Mouse (Mus musculus) embryonic facial prominence, embryonic 15.5 days (tissue): ENCODE results near the gene Vpreb1. TPM values are rescaled to one million over a fixed set of nuclear protein-coding genes. Genes with fewer than 3 reads are reported as not detected.

ENCODE experiments used
- ATAC-seq: fragments of 200-750 bp; cut with Nextera tagmentation; 2 replicates; pipeline ENCODE4 v1.8.0; 2017; ENCODE audit warnings: low read depth, moderate TSS enrichment; ENCODE audit not compliant: insufficient number of reproducible peaks, low FRiP score, low TSS enrichment
- H3K27ac ChIP-seq: fragments of 300-500 bp; sonication (generic); replicated peaks from 2 replicates; pipeline ENCODE4 v1.5.1; 2015; ENCODE audit warnings: mild to moderate bottlenecking, inconsistent platforms
- H3K27me3 ChIP-seq: fragments of 300-500 bp; sonication (generic); 2 replicates; pipeline ENCODE4 v1.6.1; 2015; ENCODE audit warnings: inconsistent platforms
- H3K36me3 ChIP-seq: fragments of 300-500 bp; sonication (generic); 2 replicates; pipeline ENCODE4 v1.6.1; 2015; ENCODE audit warnings: mild to moderate bottlenecking, inconsistent platforms
- H3K4me1 ChIP-seq: fragments of 300-500 bp; sonication (generic); 2 replicates; pipeline ENCODE4 v1.6.1; 2015; ENCODE audit warnings: inconsistent platforms
- H3K4me2 ChIP-seq: fragments of 300-500 bp; sonication (generic); replicated peaks from 2 replicates; pipeline ENCODE4 v1.6.1; 2015; ENCODE audit warnings: mild to moderate bottlenecking, inconsistent platforms
- H3K4me3 ChIP-seq: fragments of 300-500 bp; sonication (generic); replicated peaks from 2 replicates; pipeline ENCODE4 v1.5.1; 2015; ENCODE audit warnings: mild to moderate bottlenecking, inconsistent platforms
- H3K9ac ChIP-seq: fragments of 300-500 bp; sonication (generic); 2 replicates; pipeline ENCODE4 v1.6.1; 2015; ENCODE audit warnings: inconsistent platforms
- H3K9me3 ChIP-seq: fragments of 300-500 bp; sonication (generic); replicated peaks from 2 replicates; pipeline ENCODE4 v1.6.1; 2016; ENCODE audit warnings: inconsistent platforms
- WGBS: fragments of 180-500 bp; shearing (Covaris S2); methylation state at CpG from one replicate; pipeline ENCODE4 v1.1.7; 2015; 5-methylcytosine and 5-hydroxymethylcytosine counted together
- polyA plus RNA-seq: library from polyadenylated mRNA; unstranded; fragments of >200 nt; fragmentation: Nextera tagmentation; extraction: Ambion mirVana; gene quantifications from 2 replicates; pipeline ENCODE4 v1.2.1, GENCODE M21; 2015

Vpreb1 gene
- polyA plus RNA-seq: 2.9 and 3.1 TPM in 2 replicates

DNA sequence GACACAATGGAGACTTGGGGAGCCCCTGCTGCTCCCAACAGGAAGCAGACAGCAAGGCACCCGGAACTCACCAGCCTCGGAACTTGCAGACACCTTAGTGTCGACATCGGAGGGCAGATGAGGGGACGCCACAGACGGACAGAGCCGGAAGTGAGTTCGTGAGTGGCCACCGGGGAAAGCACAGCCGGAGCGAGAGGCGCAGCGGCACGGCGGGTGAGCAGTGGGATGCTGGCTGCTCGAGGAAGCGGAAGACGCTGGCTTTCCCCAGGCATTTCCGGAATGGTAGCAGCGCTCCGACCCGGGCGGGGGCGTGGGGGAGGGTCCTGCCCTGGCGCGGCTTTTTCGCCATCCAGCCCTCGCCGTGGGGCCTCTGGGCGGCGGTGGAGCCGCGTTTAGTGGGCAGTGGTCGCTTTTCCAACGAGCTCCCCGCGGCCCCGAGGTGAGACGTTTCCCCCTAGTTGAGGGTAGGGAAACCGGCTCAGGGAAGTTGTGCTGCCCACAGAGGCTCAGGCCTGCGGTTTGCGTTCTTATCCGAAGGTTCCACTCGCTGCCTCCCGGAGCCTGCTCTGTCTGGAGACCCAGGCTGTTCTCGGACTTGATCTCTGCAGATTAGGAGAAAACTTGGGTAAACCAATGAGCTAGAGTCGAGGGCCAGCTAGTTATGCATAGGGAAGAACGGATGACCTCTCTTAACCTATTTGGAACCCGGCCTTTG is at the start of gene Vpreb1, which contains the start of gene Top3b:
Gene Vpreb1, minus strand, starts transcription at position 227 of the 715 bp plus-strand sequence.
Gene Top3b, plus strand, starts transcription at position 120 of the 715 bp plus-strand sequence.
- no peaks in the 10 kb centered on the region for H3K9me3 ChIP-seq
- peak within 1 kb of the TSS; percentile 62 for H3K4me2 ChIP-seq
- under 1% methylated on average over 49 of the region's 49 CpGs for WGBS
- H3K4me1 ChIP-seq: peaks cover 10% of the 10 kb centered on the region
- H3K27me3 ChIP-seq: no peaks in the 10 kb centered on the region
- ATAC-seq: peak; percentile 94
- peak within 1 kb of the TSS; percentile 96 for H3K27ac ChIP-seq
- peaks cover 7% of the 10 kb centered on the region for H3K36me3 ChIP-seq
- H3K9ac ChIP-seq: peak within 1 kb of the TSS; percentile 91
- H3K4me3 ChIP-seq: peak within 1 kb of the TSS; percentile 77

- WGBS: 90% methylated on average over 7 of the region's 7 CpGs
- Histone ChIP-seq H3K27ac (no peak overlapping the region), H3K9ac (no peak overlapping the region), H3K4me1 (0 out of 2 replicates have a peak, but pooled peaks cover 4% of the 10 kb centered on the region), H3K27me3 (no peaks in the 10 kb centered on the region), H3K4me2 (no peak overlapping the region), H3K36me3 (peaks cover 70% of the 10 kb centered on the region), H3K4me3 (no peak overlapping the region), H3K9me3 (no peaks in the 10 kb centered on the region)
- no peak for ATAC-seq
Observed at GRCm38 (mm10) chr16:16918441-16919117, 47.9 kb upstream of the Vpreb1 start.

GRCm38 (mm10) chr16:16913440-16913839 is 42.8 kb upstream of the Vpreb1 start:
- H3K4me1 ChIP-seq: 0 out of 2 replicates have a peak, but pooled peaks cover 10% of the 10 kb centered on the region
- WGBS: 65% methylated on average over 1 of the region's 1 CpGs
- no peak overlapping the region for H3K4me2 ChIP-seq
- no peak for ATAC-seq
- H3K9me3 ChIP-seq: no peaks in the 10 kb centered on the region
- H3K36me3 ChIP-seq: peaks cover 71% of the 10 kb centered on the region
- H3K4me3 ChIP-seq: no peak overlapping the region
- no peaks in the 10 kb centered on the region for H3K27me3 ChIP-seq
- H3K27ac ChIP-seq: no peak overlapping the region
- no peak overlapping the region for H3K9ac ChIP-seq

GRCm38 (mm10) chr16:16911641-16912597 is 41.3 kb upstream of the Vpreb1 start:
- H3K36me3 ChIP-seq: peaks cover 63% of the 10 kb centered on the region
- H3K4me3 ChIP-seq: no peak overlapping the region
- H3K9ac ChIP-seq: no peak overlapping the region

GRCm38 (mm10) chr16:16907799-16908198 is 37.2 kb upstream of the Vpreb1 start:
- no peak overlapping the region for H3K4me3 ChIP-seq
- H3K4me1 ChIP-seq: 0 out of 2 replicates have a peak, but pooled peaks cover 10% of the 10 kb centered on the region
- no peaks in the 10 kb centered on the region for H3K27me3 ChIP-seq
- no peak overlapping the region for H3K4me2 ChIP-seq
- H3K9me3 ChIP-seq: no peaks in the 10 kb centered on the region
- ATAC-seq: no peak
- no peak overlapping the region for H3K9ac ChIP-seq
- WGBS: 71% methylated on average over 6 of the region's 6 CpGs
- H3K27ac ChIP-seq: no peak overlapping the region
- H3K36me3 ChIP-seq: peaks cover 68% of the 10 kb centered on the region

More at GRCm38 (mm10) chr16:16911641-16912597, 41.3 kb upstream of the Vpreb1 start:
- H3K9me3 ChIP-seq: no peaks in the 10 kb centered on the region
- H3K4me2 ChIP-seq: no peak overlapping the region
- H3K4me1 ChIP-seq: 0 out of 2 replicates have a peak, but pooled peaks cover 10% of the 10 kb centered on the region
- ATAC-seq: peak; percentile 83
- no peaks in the 10 kb centered on the region for H3K27me3 ChIP-seq
- WGBS: 33% methylated on average over 13 of the region's 13 CpGs
- H3K27ac ChIP-seq: peak overlapping the region; percentile 76

GRCm38 (mm10) chr16:16903188-16903587 is 32.5 kb upstream of the Vpreb1 start:
- Histone ChIP-seq H3K27ac (no peak overlapping the region), H3K27me3 (no peaks in the 10 kb centered on the region), H3K9me3 (no peaks in the 10 kb centered on the region), H3K4me2 (no peak overlapping the region), H3K36me3 (peaks cover 43% of the 10 kb centered on the region), H3K9ac (no peak overlapping the region), H3K4me3 (no peak overlapping the region), H3K4me1 (no peaks in the 10 kb centered on the region)
- WGBS: 86% methylated on average over 5 of the region's 5 CpGs
- no peak for ATAC-seq

DNA sequence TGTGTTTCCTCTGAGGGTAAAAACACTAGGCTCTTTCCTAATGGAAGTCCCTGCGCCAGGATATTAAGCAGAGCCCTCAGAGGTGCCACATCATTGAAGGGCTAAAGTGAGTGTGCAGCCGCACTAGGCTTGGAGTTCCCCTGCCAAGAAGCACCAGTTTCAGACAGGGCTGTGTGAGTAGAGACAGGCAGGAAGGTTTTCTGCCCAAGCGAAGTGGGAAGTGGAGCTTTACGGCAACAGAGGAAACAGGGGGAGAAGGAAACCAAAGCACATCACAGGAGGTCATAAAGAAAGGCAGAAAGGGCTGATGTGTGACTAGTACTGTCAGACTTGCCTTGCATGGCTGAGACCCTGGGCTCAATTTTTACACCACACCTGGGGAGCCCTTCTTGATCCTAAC is 31.7 kb upstream of the Vpreb1 start:
- ATAC-seq: no peak
- Histone ChIP-seq H3K4me3 (no peak overlapping the region), H3K36me3 (peaks cover 38% of the 10 kb centered on the region)

DNA sequence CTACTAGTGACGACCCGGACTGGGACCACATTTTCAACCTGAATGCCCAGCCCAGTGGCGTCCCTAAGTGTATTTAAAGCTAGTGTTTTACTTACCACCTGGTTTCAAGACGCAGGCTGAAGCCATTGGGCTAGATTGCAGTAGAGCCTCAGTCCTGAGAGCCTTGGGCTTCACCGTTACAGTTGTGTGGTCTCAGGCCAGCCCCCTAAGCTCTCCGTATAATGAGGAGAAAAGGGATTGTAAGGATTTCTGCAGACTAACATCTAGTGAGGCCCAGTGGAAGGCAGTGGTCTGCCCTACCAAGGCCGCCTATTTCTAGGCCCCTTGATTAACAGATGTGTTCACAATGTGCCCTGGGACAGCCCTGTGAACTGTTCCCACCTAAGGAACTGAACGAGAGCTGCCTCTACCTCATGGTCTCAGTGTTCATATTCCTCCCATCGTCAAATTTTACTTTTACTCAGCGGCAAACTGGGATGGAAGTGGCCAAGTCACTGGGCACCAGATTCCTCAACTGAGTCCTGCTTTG is 26.5 kb upstream of the Vpreb1 start:
- peak overlapping the region; percentile 65 for H3K9ac ChIP-seq
- H3K27ac ChIP-seq: peak overlapping the region; percentile 55; the same call in 1 of the 2 replicates
- H3K9me3 ChIP-seq: no peaks in the 10 kb centered on the region
- no peaks in the 10 kb centered on the region for H3K27me3 ChIP-seq
- H3K4me3 ChIP-seq: peak overlapping the region; percentile 68
- ATAC-seq: no peak
- 23% methylated on average over 10 of the region's 10 CpGs for WGBS
- peak overlapping the region; percentile 74 for H3K4me2 ChIP-seq
- peaks cover 22% of the 10 kb centered on the region for H3K36me3 ChIP-seq
- H3K4me1 ChIP-seq: peaks cover 16% of the 10 kb centered on the region

More for the DNA sequence above, 31.7 kb upstream of the Vpreb1 start:
- H3K9me3 ChIP-seq: no peaks in the 10 kb centered on the region
- no peak overlapping the region for H3K9ac ChIP-seq
- 84% methylated on average over 4 of the region's 4 CpGs for WGBS
- H3K4me2 ChIP-seq: no peak overlapping the region
- peaks cover 4% of the 10 kb centered on the region; the same call in 1 of the 2 replicates for H3K4me1 ChIP-seq
- no peak overlapping the region for H3K27ac ChIP-seq
- H3K27me3 ChIP-seq: no peaks in the 10 kb centered on the region

GRCm38 (mm10) chr16:16896382-16897055 is 25.9 kb upstream of the Vpreb1 start, which contains the start of gene Ppm1f:
Gene Ppm1f (plus strand): TSS chr16:16896469.
- H3K9ac ChIP-seq: peak within 1 kb of the TSS; percentile 65
- no peaks in the 10 kb centered on the region for H3K9me3 ChIP-seq
- peak; percentile 89 for ATAC-seq
- peak within 1 kb of the TSS; percentile 55 for H3K27ac ChIP-seq
- peaks cover 28% of the 10 kb centered on the region for H3K36me3 ChIP-seq
- H3K4me3 ChIP-seq: peak within 1 kb of the TSS; percentile 68
- peaks cover 16% of the 10 kb centered on the region for H3K4me1 ChIP-seq
- no peaks in the 10 kb centered on the region for H3K27me3 ChIP-seq
- peak within 1 kb of the TSS; percentile 74 for H3K4me2 ChIP-seq
- WGBS: under 1% methylated on average over 29 of the region's 29 CpGs

GRCm38 (mm10) chr16:16896015-16896381 is 25.4 kb upstream of the Vpreb1 start:
- H3K9ac ChIP-seq: no peak overlapping the region; the same call in 1 of the 2 replicates
- H3K27ac ChIP-seq: 0 out of 2 replicates have a peak overlapping the region, but pooled peaks have one; percentile 17
- no peaks in the 10 kb centered on the region for H3K9me3 ChIP-seq
- H3K4me2 ChIP-seq: peak overlapping the region; percentile 74; the same call in 1 of the 2 replicates
- H3K4me1 ChIP-seq: peaks cover 16% of the 10 kb centered on the region
- peak; percentile 63 for ATAC-seq
- H3K27me3 ChIP-seq: no peaks in the 10 kb centered on the region
- H3K36me3 ChIP-seq: peaks cover 33% of the 10 kb centered on the region
- peak overlapping the region; percentile 68 for H3K4me3 ChIP-seq
- 10% methylated on average over 4 of the region's 4 CpGs for WGBS
